Mouse (Mus musculus) ovary, postnatal 10 days (tissue): ENCODE data around the gene Rasl10a.

ENCODE experiments used
- DNase-seq: peaks from one replicate; pipeline ENCODE4 v3.0.0; 2022; ENCODE audit warnings: low spot score

The Rasl10a gene

DNA sequence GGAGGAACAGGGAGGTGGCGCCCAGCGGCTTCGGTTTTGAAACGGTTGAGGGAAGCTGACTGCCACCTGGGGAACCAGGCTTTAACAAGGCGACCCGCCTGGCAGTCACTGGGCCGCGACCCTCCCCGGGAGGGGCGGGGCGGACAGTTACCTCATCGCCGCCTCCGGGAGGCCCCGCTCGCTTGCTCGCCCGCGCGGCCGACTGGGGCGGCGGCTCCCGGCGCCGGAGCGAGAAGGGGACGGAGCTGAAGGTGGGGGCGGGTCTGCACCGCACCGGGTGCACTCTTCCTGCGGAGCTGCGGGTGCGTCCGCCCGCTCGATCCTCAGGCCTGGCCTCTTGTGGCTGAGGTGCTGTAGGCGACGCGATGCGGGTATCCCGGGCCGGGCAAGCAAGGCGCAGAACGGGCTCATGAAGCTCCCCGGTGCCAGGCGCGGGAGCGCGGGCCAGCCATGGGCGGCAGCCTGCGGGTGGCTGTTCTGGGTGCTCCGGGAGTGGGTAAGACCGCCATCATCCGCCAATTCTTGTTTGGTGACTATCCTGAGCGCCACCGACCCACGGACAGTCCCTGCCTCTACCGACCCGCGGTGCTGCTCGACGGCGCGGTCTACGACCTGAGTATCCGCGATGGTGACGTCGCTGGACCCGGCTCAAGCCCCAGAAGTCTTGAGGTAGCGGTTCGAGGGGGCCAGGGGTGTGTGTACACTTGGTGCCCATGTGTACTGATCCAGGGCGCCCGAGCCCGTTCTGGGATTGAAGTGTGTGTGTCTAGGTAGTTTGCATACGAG, at the start of gene Rasl10a:
Gene Rasl10a, plus strand, starts transcription at position 273 of the 786 bp plus-strand sequence.
- no peak for DNase-seq

DNA sequence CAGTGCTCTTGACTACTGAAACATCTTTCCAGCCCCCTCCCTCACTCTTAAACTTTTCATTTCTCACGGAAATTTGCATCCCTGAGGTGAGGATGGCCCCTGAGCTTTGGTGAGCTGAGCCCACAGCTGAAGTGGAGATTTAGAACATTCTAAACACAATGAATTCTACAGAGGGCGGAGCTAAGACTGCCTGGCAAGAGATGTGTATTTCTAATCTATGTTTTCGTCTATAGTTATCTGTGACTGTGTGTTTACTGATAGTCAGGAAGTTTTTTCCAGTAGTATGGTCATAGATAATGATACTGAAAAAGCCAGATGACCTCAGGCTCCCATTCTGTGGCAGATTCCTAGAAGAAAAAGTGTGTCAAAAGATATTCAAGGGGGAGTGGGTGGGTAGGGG, 49.1 kb upstream of the Rasl10a start:
- no peak for DNase-seq

DNA sequence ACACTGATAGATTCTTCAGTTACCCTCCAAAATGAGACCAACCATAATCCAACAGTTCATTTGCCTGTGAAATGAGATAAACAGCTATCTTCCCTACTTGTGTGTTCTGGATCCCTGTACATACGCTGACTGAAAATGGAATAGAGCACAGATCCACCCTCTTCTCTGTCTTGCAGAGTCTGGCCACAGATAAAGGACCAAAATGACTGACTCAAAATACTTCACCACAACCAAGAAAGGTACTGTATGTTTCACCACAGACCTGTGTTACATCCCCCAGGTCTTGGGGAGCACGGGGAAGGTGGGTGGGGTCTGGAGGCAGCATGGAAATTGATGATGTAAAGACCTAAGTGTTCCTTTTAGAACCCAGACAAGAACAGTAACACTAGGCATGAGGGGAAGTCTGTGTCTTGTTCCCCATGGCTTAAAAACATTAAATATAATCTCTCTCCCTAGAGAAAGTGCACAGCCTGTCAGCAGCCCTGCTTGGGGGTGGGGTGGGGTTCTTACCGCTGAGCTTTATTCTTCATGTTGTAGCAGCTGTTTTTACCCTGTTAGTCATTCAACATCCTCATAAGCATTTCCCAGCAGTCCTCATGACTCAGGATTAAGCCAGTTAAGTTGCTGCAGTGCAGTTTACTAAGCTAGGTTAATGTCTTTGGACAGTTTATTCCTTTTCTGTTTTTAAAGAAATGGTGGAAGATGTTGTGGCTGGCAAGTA, 48.4 kb upstream of the Rasl10a start:
- DNase-seq: no peak

DNA sequence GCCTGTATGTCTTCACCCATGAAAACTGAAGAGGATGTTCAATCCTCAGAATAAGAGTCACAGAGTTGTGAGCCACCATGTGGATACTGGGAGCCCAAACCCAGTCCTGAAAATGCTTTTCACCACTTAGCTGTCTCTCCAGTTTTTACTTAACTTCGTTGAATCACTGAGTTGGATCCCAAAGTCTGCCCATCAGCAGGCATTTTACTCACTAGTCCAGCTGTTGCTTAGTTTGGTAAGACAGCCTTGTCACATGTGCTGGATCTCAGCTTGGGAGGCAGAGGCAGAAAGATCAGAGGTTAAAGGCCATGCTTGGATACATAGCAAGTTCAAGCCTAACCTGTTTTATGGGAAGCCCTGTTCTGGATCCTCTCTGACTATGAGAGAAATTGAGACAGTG, 47.7 kb upstream of the Rasl10a start:
- DNase-seq: no peak

DNA sequence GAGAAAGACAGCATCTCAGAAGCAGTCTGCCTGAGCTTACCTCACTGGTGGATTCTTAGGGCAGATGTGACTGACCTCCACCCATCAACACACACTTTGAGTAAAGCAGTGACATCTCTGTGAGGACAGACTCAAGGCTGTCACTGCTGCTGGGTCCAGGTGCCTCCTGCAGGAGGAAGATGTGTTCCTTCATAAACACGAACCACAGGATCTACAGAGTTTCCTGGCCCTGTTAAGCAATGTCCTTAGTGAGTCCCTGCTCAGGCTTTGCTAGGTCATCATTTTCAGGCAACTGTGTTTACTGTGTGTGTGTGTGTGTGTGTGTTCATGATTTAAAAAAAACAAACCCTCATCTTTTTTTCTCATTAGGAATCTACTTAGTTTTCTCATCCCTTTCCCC, 46.4 kb upstream of the Rasl10a start:
- DNase-seq: no peak

DNA sequence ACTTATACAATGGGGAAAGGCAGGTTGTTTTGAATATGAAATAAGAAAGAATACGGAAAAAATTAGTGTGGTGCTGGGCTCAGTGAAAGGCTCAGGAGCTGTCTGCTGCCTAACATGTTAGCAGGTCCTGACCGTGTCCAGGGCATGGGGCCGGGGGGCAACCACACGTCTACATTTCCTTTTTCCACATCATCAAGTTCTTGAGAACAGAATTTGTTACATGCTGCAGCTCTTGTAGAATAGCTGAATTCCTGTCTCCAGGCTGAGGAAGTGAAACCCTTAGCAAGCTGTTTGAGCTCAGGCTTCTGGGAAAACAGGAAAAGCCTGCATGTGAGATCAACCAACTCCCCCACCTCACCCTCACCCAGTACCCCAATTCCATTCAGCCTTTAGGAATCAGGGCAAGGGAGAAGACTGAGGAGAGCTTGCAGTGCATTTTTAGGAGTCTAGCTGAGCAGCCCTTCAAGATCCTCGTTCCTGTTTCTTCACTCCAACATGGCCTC, 45.7 kb upstream of the Rasl10a start:
- DNase-seq: no peak

DNA sequence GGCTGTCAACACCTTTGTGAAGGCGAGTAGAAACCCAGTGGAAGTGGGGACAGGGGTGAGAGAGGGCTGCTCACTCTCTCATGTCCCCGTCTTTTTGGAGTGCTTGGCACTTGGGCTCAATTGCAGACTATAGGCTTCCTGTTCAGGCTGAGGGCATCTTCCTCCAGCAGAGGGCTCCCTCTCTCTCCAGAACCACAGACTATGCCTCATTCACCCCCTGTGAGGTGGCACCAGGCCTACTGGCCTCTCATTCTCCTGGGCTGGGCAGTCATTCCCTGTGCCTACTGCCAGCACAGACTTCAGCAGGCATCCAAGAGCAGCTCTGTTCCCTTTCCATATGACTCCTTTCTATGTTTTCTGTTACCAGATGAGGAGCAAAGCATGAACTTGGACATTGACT, 42.2 kb upstream of the Rasl10a start:
- no peak for DNase-seq

DNA sequence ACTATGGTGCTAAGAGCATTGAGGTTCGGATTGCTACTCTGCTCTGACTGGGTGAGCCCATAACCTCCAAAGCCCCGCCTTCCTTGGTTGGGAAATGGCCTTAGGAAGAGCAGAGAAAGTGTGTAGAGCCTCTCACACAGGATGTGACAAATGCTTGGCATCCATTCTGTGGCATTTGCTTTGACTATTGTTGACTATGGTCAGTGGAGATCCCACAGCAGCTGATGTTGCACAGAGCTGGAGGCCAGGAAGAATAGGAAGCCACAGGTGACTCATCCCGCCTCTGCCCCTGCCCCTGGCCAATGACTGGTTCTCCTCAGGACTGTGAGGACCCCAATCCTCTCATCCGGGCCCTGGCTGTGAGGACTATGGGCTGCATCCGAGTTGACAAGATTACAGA, 41.6 kb upstream of the Rasl10a start:
- DNase-seq: no peak

DNA sequence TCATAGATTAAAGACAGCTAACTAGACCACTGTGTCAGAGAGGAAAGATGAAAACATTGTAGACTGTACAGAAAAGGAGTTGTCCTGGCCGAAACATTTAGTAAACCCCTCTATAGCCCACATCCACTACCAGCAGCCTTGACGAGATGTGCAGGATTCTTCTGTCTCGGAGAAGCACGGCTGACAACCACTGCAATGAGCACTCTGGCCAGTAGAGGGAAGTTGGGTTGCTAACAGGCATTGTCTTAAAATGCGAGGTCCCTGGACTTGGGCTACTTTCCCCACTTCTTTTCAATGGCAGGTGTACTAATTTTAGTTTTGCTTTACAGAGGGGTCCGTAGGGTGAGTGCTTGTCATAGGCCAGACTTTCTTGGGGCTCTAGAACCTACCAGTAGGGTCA, 40.4 kb upstream of the Rasl10a start:
- no peak for DNase-seq

DNA sequence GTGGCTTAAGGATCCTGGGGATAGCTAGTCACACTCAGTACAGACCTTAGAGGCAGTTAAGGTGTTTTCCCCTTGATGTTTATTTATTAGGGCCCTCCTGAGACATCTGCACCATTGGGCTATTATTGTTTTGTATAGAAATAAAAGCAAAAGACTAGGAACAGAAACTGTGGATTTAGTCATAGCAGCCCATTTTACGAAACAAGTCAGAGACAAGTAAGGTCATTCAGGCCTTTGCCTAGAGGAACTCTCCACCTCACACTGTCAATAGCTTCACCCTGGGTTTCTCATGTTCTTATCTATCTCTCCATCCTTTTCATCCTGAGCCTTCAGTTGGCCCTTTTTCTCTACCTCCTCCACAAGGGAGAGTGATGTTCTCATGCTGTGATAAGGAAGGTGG, 32.8 kb upstream of the Rasl10a start:
- DNase-seq: no peak

DNA sequence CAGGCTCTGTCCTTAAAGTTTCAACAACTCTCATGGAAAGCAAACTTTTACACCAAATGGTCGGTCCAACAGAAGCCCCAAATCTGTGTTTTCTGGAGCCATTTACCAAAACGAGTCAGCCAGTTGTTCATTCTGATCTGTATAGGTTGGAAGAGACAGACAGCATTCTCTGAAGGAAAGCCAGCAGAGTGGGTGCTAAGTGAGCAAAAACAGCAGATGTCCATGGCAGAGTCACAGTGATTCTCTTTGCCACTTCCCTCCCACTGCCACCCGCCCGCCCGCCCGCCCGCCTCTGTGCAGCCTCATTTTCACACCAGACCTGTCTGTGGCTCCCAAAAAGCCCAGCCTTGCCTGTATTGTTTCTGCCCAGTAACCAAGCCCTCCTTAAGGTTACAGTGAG, 29.7 kb upstream of the Rasl10a start:
- no peak for DNase-seq

DNA sequence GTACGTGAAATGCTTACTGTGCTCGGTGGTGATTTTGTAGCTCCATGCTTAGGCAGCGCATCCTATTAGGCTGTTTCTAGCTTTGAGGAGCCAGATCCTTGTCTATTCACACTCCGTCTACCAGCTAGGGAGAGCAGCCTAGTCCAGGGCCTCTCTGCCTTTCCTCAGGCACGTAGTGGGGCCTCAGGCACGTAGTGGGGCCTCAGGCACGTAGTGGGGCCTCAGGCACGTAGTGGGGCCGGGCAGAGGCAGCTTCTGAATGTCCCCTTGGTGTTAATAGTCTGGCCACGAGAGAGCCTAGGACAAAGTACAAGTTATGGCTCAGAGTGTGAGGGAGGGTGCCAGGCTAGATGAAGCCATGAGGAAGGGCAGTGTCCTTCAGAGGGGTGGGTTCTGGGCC, 25.2 kb upstream of the Rasl10a start:
- DNase-seq: no peak

DNA sequence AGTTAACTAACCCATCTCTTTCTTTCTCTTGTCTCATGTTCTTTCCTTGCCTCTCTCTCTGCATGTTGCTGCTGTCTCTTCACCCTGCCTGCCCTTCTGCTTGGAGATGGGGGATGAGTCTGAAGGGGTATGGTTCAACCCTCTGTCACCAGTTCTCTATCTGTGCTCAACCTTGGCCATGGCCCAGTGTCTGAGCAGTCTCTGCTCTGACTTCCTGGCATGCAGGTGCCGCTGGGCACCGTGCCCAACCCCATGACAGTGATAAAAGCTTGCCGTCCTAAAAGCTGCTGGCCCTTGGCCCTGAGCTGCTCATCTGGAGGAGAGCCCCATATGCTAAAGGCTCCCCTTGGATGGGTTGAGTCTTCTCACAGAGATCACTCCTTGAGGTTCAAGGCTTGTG, 24.8 kb upstream of the Rasl10a start:
- no peak for DNase-seq

DNA sequence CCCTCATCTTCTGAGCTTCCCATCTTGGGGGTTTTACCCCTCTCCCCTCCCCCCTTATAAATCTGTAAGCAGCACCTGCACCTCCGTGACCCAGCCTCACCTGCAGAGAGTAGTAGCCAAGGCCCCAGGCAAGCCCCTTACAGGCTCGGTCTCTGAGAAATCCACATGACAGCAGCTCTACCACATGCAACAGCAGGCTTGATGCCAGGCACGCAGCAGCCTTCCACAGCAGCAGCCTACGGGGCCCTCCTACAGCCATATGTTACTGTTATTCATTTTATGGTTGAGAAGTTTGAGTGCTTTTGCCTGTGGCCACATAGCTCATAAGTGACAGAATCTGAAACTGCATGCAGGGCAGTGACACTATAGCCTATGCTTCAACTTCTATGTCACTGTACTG, 22.5 kb upstream of the Rasl10a start:
- no peak for DNase-seq

DNA sequence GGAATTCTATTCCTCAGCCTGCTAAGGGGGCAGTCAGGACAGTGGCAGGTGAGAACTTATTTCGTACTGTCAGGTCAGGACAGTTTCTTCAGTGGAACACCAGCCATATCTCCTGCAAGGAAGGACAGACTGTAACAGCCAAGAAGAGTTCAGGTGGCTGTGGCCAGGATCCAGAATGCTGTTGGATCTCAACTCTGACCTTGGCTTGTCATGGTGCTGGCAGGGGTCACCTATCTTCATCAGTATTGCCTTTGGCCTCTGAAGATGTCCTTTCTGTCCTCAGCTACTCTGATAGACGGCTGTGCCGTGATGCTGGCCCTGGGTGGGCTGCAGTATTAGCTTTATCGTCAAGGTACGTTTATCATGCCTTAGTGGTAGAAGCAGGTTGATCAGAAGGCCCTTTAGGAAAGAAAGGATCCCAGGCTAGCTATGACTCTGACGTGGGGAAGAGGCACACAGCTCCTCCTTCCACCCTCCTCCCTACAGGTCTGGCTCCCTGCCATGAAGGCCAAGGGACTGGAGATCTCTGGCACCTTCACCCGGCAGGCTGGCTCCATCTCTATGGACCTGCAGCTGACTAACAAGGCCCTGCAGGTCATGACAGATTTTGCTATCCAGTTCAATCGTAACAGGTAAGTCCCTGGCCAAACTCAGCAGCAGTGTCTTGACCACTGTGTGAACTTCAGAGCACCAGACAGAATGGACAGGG, 20.6 kb upstream of the Rasl10a start:
- DNase-seq: no peak

DNA sequence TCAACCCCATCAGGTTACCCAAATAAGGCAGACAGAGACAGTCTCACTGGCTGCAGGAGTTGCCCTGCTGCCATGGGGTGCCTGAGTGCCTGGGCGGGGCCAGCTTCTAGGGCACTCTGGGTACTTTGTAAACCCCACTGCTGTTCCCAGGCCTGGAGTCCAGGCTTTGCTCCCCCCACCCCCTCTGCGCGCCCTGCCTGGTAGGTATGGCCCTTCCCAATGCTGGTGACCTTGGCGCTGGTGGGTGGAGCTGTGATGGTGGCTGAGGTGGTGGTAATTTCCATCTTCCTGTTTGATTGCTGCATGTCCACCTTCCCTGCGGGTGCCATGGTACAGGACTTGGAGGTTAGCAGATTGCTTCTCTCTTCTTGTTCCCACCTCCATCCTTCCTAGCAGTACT, 17.3 kb upstream of the Rasl10a start:
- no peak for DNase-seq

DNA sequence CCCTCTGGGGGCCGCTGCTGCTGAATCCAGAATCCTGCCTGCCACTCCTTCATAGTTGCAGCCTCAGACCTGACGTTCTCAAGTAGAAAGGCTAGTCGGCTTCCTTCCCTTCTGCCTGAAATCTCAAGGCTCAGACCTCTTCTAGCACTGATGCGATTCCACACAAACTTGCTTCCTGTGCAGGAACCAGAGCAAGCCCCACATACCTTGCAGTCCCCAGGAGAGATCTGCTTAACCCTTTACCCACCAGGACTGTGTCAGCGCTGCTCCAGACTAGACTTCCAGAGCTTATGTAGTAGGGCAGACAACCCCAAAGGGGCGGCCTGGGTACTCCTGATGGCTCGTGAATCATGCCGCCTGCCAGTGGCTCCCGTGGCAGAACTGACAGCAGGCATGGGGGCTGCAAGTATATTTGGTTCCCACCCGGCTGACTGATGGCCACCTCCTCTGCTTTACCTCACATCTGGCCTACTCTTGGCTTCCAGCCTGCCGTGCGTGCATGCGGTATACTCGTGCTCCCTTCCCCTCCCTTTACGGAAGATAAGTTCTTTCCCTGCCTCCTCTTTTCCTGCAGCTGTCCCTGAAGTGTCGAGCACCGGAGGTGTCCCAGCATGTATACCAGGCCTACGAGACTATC, 16.7 kb upstream of the Rasl10a start:
- no peak for DNase-seq

DNA sequence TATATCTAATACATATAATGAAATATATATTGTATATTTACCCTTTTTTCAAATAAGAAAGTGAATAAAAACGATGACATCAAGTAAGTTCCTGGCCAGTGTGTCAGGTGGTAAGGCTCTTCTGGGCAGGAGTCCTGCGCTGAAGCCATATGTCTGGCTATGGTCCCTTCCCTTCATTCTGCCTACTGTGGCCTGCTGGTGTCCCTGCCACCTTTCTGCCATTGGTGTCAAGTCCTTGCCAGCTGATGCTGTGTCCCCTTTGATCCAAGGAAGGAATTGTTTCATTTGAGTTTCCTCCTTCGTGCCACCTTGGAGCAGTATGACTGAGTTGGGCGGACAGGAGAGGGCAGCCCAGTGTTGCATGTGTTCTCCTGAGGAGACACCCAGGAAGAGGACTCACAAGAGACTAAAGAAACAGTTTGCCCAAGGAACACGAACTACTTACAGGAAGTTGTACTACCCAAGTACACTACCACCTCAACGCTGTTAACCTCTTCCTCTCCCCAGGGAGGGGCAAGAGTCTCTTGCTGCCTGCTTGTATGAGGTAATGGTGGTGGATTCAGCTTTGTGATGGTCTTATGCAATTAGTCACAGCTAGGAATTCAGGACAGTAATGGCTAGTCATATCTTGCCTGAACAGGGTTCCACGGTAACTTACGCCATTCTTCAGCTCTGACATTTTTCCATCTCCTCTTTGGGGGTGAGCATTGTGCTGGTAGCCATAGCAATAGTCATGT, 15.1 kb upstream of the Rasl10a start:
- DNase-seq: no peak

DNA sequence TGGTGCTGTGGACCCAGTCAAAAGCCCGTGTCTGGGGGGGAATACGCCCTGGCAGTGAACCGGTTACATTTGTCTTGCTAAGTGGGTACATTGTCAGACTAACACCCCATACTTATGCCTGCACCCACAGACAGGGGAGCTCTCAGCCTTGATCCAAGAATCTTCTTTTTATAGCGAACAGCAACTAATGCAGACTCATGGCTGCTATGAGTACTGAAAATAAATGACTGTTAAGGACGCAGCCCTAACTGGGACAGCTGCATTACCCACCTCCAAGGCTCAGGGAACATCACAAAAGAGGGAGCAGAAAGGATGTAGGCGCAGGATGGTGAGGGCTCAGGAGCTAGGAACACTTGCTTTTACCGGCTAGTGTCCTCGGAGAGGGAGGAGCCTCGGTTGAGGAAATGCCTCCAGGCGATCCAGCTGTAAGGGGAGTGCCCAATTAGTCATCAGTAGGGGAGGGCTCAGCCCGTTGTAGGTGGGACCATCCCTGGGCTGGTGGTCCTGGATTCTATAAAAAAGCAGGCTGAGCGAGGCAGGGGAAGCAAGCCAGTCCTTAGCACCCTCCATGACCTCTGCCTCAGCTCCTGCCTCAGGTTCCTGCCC, 11.5 kb upstream of the Rasl10a start:
- no peak for DNase-seq

DNA sequence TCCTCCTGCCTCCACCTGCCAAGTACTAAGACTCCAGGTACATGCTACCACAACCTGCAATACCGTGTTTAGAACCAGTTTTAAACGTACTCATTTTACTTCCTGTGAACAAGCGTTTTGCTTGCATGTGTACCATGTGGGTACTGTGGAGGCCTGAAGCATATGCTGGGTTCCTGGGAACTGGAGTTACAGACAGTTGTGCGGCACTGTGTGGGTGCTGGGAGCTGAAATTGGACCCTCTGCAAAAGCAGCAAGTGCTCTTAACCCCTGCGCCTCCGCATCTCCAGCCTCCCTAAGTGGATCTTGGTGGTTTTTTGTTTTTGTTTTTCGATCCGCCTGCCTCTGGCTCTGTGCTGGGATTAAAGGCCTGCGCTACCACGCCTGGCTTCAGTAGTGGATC, 6.3 kb upstream of the Rasl10a start:
- no peak for DNase-seq

DNA sequence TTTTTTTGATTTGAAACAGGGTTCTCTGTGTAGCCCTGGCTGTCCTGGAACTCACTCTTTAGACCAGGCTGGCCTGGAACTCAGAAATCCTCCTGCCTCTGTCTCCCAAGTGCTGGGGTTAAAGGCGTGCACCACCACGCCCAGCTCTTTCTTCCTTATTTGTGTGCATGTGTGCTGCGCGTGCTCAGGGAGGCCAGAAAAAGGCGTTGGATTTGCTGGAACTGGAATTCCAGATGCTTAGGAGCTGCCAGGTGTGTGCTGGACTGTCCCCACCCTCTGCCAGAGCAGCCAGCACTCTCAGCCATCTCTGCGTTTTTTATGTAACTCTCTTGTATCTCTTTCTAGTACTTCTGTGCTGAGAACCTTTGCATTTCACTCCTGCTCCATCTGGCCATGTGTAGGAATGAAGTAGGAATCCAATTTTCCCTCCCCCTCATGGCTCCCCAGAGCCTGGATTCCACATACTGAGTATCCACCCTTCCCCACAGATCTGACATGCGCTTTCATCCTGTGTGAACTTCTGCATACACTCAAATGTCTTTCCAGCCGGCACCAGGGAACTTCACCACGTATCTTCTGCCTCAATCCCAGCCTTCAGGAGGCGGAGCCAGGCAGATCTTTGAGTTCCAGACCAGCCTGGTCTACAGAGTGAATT, 5.6 kb upstream of the Rasl10a start:
- DNase-seq: no peak
